Mouse (Mus musculus) limb, embryonic 12.5 days (tissue): Measurements from ENCODE around the gene Wnk3. TPM values are rescaled to one million over a fixed set of nuclear protein-coding genes. Genes with fewer than 3 reads are reported as not detected.
"Not testable (repeated sequence)": the region's sequence is repeated elsewhere in the genome, so short reads cannot be mapped to it uniquely, and the experiment has no call there.

Source experiments
- ATAC-seq: fragments of 200-750 bp; cut with Nextera tagmentation; 2 replicates; pipeline ENCODE4 v1.8.0; 2017; ENCODE audit warnings: low read depth, moderate TSS enrichment; ENCODE audit not compliant: insufficient number of reproducible peaks, insufficient read depth, low FRiP score, low TSS enrichment
- H3K27ac ChIP-seq: fragments of 300-500 bp; sonication (generic); 2 replicates; pipeline ENCODE4 v1.5.1; 2016; ENCODE audit warnings: mild to moderate bottlenecking, moderate library complexity
- H3K27me3 ChIP-seq: fragments of 300-500 bp; sonication (generic); 2 replicates; pipeline ENCODE4 v1.6.1; 2016; ENCODE audit warnings: mild to moderate bottlenecking, moderate library complexity
- H3K36me3 ChIP-seq: fragments of 300-500 bp; sonication (generic); 2 replicates; pipeline ENCODE4 v1.6.1; 2016; ENCODE audit warnings: mild to moderate bottlenecking, moderate library complexity
- H3K4me1 ChIP-seq: fragments of 300-500 bp; sonication (generic); replicated peaks from 2 replicates; pipeline ENCODE4 v1.6.1; 2016
- H3K4me2 ChIP-seq: fragments of 300-500 bp; sonication (generic); 2 replicates; pipeline ENCODE4 v1.6.1; 2016; ENCODE audit warnings: mild to moderate bottlenecking, moderate library complexity
- H3K4me3 ChIP-seq: fragments of 300-500 bp; sonication (generic); replicated peaks from 2 replicates; pipeline ENCODE4 v1.5.1; 2016; ENCODE audit warnings: mild to moderate bottlenecking
- H3K9ac ChIP-seq: fragments of 300-500 bp; sonication (generic); replicated peaks from 2 replicates; pipeline ENCODE4 v1.6.1; 2016; ENCODE audit warnings: mild to moderate bottlenecking, moderate library complexity
- H3K9me3 ChIP-seq: fragments of 300-500 bp; sonication (generic); 2 replicates; pipeline ENCODE4 v1.6.1; 2016; ENCODE audit warnings: mild to moderate bottlenecking, moderate library complexity
- WGBS: fragments of 180-500 bp; shearing (Covaris S2); methylation state at CpG from one replicate; pipeline ENCODE4 v1.1.7; 2016; 5-methylcytosine and 5-hydroxymethylcytosine counted together
- polyA plus RNA-seq: library from polyadenylated mRNA; unstranded; fragments of >200 nt; fragmentation: Nextera tagmentation; extraction: Ambion mirVana; gene quantifications from 2 replicates; pipeline ENCODE4 v1.2.1, GENCODE M21; 2016

Gene Wnk3
- 5.3 and 6.4 TPM in 2 replicates for polyA plus RNA-seq

DNA sequence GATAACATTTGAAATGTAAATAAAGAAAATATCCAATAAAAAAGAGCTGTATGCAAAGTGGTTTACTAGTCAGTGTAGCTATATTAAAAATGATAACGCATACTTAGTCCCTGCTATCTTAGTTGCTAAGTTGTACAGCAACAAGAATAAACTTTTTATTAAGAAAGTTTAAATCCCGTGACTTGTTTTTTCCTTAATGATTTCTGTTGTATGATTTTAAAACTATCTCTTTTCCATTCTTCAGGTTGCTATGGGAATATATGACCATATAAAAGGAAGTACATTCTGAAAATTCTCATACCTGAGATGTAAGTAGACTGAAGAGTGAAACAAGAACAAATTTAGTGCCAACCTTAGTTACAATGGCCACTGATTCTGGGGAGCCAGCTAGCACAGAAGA, at the start of gene Wnk3:
Wnk3 (plus strand) TSS at position 301 of the 400 bp plus-strand sequence.
- Histone ChIP-seq H3K4me3 (no peak within 1 kb of the TSS), H3K9me3 (no peaks in the 10 kb centered on the region), H3K4me1 (no peaks in the 10 kb centered on the region), H3K9ac (no peak within 1 kb of the TSS), H3K27ac (no peak within 1 kb of the TSS), H3K27me3 (no peaks in the 10 kb centered on the region), H3K36me3 (no peaks in the 10 kb centered on the region), H3K4me2 (no peak within 1 kb of the TSS)
- ATAC-seq = no peak
- 94% methylated on average over 2 of the region's 2 CpGs for WGBS

DNA sequence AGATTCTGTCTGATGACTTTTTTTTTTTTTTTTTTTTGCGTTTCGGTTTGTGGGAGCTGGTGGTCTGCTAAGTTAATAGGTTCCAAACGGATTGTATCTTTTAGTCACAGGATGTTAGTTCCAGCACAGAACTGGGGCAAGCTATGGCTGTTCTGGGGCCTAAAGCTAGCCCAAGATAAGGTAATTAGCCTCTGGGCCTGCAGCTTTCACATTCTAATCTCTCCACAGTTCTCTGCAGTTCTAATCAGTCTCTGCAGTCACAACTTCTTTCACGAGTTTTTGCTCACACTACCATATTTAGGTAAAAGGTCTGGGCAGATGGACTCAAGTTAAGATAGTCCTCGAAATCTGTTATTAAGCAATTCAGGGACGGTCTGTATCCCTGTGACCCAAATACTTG, 39.5 kb upstream of the Wnk3 start:
- Histone ChIP-seq H3K4me3 (no peak overlapping the region), H3K27me3 (peaks cover 3% of the 10 kb centered on the region; the same call in 1 of the 2 replicates), H3K9me3 (no peaks in the 10 kb centered on the region), H3K4me2 (no peak overlapping the region), H3K36me3 (no peaks in the 10 kb centered on the region), H3K9ac (no peak overlapping the region), H3K27ac (no peak overlapping the region), H3K4me1 (no peaks in the 10 kb centered on the region)
- 70% methylated on average over 6 of the region's 6 CpGs for WGBS
- no peak for ATAC-seq

DNA sequence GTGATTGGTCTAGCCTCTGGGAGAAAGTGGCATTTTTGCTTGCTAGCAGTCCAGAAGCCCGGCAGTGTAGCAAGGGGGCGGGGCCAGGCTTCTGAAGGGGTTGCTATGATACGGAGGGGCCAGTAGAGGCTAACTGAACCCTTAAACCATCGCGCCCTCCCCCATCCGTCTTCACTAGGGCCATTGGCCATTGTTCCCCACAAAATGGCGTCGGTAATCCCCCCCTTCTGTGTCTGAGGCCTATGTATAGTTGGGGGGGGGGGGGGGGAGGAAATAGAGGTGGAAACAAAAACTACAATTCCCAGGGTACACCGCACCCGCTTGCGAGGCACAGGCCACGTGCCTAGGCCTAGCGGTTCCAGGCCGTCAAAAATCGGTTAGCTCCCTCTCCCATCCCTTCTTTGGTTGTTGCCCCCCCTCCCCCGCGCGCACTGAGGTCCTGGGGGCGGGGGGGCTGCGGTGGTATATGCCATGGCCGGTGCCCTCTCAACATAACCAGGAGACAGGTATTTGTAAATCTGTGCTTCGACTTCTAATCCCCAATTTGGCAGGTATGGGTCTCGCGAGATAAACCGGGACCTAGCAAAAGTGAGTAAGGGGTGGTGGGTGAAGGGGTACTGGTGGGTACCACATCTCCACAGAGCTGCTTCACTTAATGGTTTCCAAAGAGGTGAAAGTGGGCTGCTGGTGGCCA, 29.3 kb upstream of the Wnk3 start:
- Histone ChIP-seq H3K4me3 (peak overlapping the region; percentile 48), H3K9me3 (no peaks in the 10 kb centered on the region), H3K4me2 (peak overlapping the region; percentile 55), H3K36me3 (no peaks in the 10 kb centered on the region), H3K4me1 (no peaks in the 10 kb centered on the region), H3K9ac (peak overlapping the region; percentile 55), H3K27ac (peak overlapping the region; percentile 85), H3K27me3 (peaks cover 13% of the 10 kb centered on the region; the same call in 1 of the 2 replicates)
- ATAC-seq = peak; percentile 82
- 15% methylated on average over 22 of the region's 25 CpGs for WGBS

DNA sequence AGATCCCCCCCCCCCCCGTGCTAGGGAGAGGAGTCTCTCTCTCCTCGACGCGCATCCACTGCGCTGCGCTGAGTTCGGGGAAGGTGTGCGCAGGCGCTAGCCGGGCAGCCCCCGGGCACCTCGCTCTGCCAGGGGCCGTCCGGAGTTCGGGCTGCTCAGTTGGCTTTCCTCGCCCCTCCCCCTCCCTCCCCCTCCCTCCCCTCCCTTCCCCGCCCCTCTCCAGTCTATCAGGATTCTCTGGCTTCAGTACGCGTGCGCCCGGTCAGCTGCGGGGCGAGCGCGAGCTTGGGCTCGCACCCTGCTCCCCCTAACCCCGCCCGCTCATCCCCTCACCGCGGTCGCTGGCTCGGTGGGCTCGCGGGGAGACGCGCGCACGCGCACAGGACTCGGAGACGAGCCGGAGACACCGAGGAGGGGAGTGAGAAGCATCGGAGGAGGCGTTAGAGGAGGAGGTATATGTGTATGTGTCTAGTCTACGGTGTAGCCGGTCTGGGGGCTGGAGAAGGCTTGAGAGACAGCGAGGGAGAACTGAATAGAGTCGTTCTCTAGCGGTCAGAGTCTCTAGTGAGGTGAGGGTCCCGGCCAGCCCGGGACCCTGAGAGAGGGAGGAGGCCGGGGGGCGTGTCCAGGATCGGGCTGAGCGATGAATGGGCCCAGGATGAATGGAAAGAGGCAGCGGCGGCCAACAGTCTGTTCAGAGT, 28.5 kb upstream of the Wnk3 start:
- Histone ChIP-seq H3K4me2 (peak overlapping the region; percentile 55), H3K4me3 (peak overlapping the region; percentile 48), H3K9me3 (no peaks in the 10 kb centered on the region), H3K9ac (peak overlapping the region; percentile 55), H3K4me1 (no peaks in the 10 kb centered on the region), H3K27me3 (peaks cover 13% of the 10 kb centered on the region; the same call in 1 of the 2 replicates), H3K27ac (peak overlapping the region; percentile 85), H3K36me3 (no peaks in the 10 kb centered on the region)
- peak; percentile 91 for ATAC-seq
- 17% methylated on average over 43 of the region's 58 CpGs for WGBS

DNA sequence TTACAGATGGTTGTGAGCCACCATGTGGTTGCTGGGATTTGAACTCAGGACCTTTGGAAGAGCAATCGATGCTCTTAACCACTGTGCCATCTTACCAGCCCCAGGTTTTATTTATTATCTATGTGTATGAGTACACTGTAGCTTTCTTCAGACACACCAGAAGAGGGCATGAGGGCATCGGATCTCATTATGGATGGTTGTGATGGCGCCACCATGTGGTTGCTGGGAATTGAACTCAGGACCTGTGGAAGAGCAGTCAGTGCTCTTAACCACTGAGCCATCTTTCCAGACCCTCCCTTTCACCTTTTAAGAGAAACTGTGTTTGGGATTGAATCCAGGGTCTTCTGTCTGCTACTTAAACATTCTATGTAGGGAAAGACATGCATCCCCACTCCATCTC, 24.7 kb upstream of the Wnk3 start:
- not testable (repeated sequence) for H3K4me1 ChIP-seq, H3K9me3 ChIP-seq, H3K4me3 ChIP-seq, ATAC-seq, H3K9ac ChIP-seq, H3K4me2 ChIP-seq, H3K27ac ChIP-seq, H3K36me3 ChIP-seq
- peaks cover 13% of the 10 kb centered on the region; the same call in 1 of the 2 replicates for H3K27me3 ChIP-seq
- 64% methylated on average over 3 of the region's 3 CpGs for WGBS

DNA sequence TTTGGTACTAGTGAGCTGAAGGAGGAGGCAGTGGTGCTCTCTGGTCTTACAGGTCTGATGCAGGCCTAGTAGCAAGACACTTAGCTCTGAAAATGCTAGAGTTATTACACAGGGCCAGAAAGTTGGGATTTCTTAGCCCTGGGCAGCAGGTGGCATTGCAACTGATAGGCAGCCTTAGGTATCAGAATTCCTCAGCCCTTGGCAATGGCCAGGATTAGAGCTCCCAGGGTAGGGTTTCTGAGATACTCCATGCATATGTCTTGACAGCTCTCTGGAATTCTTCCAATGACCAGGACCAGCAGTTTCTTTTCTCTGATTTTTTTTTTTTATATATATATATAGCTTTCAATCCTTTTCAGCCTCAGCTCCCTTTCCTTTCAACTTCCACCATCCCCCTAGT, 100.5 kb downstream of the Wnk3 start:
- Histone ChIP-seq H3K27ac (no peak overlapping the region), H3K4me2 (no peak overlapping the region), H3K4me3 (no peak overlapping the region), H3K36me3 (no peaks in the 10 kb centered on the region; the same call in 1 of the 2 replicates), H3K27me3 (0 out of 2 replicates have a peak, but pooled peaks cover 3% of the 10 kb centered on the region), H3K9ac (no peak overlapping the region), H3K9me3 (no peaks in the 10 kb centered on the region), H3K4me1 (no peaks in the 10 kb centered on the region)
- ATAC-seq = no peak

DNA sequence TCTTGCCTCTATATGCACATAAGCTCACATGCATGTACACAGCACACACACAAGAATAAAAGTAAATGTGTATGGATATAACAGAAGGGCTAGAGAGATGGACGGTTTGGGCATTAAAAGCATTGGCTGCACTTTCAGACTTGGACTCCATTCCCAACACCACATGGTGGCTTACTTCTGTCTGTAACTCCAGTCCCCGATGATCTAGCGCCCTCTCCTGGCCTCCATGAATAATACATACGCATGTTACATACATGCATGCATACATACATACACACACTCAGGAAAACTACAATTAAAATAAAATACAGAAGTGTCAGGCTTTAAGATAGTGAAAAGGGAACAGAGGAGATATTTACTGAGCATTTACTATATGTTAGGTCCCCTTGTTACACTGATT, 115.9 kb downstream of the Wnk3 start:
- Histone ChIP-seq H3K36me3 (no peaks in the 10 kb centered on the region), H3K9me3 (no peaks in the 10 kb centered on the region), H3K4me1 (no peaks in the 10 kb centered on the region), H3K27me3 (peaks cover 13% of the 10 kb centered on the region), H3K4me3 (no peak overlapping the region), H3K9ac (no peak overlapping the region), H3K4me2 (no peak overlapping the region), H3K27ac (no peak overlapping the region)
- no peak for ATAC-seq
- WGBS = 71% methylated on average over 4 of the region's 4 CpGs

DNA sequence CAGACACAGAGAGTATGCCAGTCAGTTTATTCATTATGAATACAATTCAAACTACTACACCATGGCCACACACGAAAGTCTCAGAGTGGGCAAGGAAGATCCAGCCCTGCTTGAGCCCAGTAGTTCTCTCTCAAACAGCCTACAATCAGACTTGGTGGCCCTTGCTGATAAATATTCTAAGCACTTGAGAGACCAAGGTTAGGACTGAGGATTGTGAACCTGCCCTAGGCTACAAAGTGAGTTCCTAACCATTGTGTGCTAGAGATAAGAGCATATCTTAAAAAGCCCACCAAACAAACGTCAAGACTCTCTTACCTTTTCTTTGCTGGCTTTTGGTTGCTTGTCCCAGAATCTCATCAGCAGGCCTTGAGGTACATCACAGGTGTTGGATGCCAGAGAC, 135.7 kb downstream of the Wnk3 start:
- Histone ChIP-seq H3K4me2 (no peak overlapping the region), H3K36me3 (no peaks in the 10 kb centered on the region), H3K27ac (no peak overlapping the region), H3K4me1 (no peaks in the 10 kb centered on the region), H3K9me3 (no peaks in the 10 kb centered on the region), H3K4me3 (no peak overlapping the region), H3K27me3 (peaks cover 20% of the 10 kb centered on the region), H3K9ac (no peak overlapping the region)
- WGBS = 89% methylated on average over 2 of the region's 2 CpGs
- ATAC-seq = no peak

- H3K9me3 ChIP-seq = no peaks in the 10 kb centered on the region
- no peaks in the 10 kb centered on the region for H3K36me3 ChIP-seq
- H3K9ac ChIP-seq = no peak overlapping the region
- no peak overlapping the region for H3K27ac ChIP-seq
- no peak for ATAC-seq
- H3K27me3 ChIP-seq = peaks cover 28% of the 10 kb centered on the region; the same call in 1 of the 2 replicates
- no peak overlapping the region for H3K4me3 ChIP-seq
- 84% methylated on average over 4 of the region's 4 CpGs for WGBS
- no peaks in the 10 kb centered on the region for H3K4me1 ChIP-seq
- H3K4me2 ChIP-seq = no peak overlapping the region
Observed at GRCm38 (mm10) chrX:151337804-151338203, 139.9 kb downstream of the Wnk3 start.

- Histone ChIP-seq H3K27me3 (peaks cover 32% of the 10 kb centered on the region), H3K4me3 (peak within 1 kb of the TSS; percentile 61), H3K36me3 (no peaks in the 10 kb centered on the region), H3K4me2 (peak within 1 kb of the TSS; percentile 75), H3K9me3 (no peaks in the 10 kb centered on the region), H3K9ac (peak within 1 kb of the TSS; percentile 67), H3K27ac (peak within 1 kb of the TSS; percentile 81), H3K4me1 (peaks cover 11% of the 10 kb centered on the region)
- 20% methylated on average over 45 of the region's 56 CpGs for WGBS
- peak; percentile 94 for ATAC-seq
Observed at GRCm38 (mm10) chrX:151343761-151344500, 146.1 kb downstream of the Wnk3 start, which contains the start of gene Fam120c. Gene Fam120c (plus strand): TSS chrX:151344175.

DNA sequence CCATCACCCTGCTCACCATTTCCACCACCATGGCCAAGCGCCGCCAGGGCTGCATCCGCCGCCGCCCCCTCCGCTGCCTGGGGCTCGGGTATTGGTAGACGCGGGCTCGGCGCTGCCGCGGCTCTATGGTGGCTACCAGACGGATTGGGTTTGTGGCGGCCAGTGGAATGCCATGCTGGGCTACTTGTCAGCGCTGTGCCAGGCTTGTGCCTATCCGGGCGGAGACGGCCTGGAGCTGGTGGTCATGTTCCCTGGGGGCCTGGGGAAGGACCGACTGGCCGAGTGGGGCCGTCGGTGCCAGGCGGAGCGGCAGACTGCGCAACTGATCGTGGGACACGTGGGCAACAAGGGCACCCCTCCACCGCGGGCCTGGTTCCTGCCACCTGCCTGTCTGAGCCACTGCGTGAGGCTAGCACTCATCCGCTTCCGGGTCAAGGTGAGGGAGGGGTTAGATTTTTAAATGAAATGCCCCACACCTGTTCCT, 146.7 kb downstream of the Wnk3 start:
- peaks cover 32% of the 10 kb centered on the region for H3K27me3 ChIP-seq

More for the DNA sequence above, 146.7 kb downstream of the Wnk3 start:
- peaks cover 11% of the 10 kb centered on the region for H3K4me1 ChIP-seq
- peak overlapping the region; percentile 67 for H3K9ac ChIP-seq
- H3K36me3 ChIP-seq = no peaks in the 10 kb centered on the region
- H3K27ac ChIP-seq = peak overlapping the region; percentile 81
- H3K4me2 ChIP-seq = peak overlapping the region; percentile 75
- H3K4me3 ChIP-seq = peak overlapping the region; percentile 61
- ATAC-seq = peak; percentile 41
- 20% methylated on average over 29 of the region's 33 CpGs for WGBS
- H3K9me3 ChIP-seq = no peaks in the 10 kb centered on the region
